Mouse (Mus musculus): ENCODE data around the gene Jpt2. TPM values are rescaled to one million over a fixed set of nuclear protein-coding genes. Genes with fewer than 3 reads are reported as not detected.

Gene Jpt2
- polyA plus RNA-seq, 2 experiments, result 24.3 to 31.6 TPM

GRCm38 (mm10) chr17:24934926-24935325 is 25.6 kb downstream of the Jpt2 start:
- DNase-seq (ENCODE audit: low read depth in 3 of 3, low spot score in 3 of 3) (no peak), ATAC-seq (ENCODE audit: insufficient read depth) (no peak)
- Histone ChIP-seq H3K36me3 (replicated peaks; ENCODE audit: control insufficient read depth, insufficient read depth, low read depth) (peaks cover 10% of the 10 kb centered on the region), H3K9ac (replicated peaks) (no peak overlapping the region), H3K27me3 (ENCODE audit: control insufficient read depth, insufficient read depth, low read length) (no peaks in the 10 kb centered on the region), H3K4me2 (ENCODE audit: low read depth) (peak overlapping the region; percentile 95), H3K4me3 (ENCODE audit: insufficient read depth in 1 of 2, low read depth in 2 of 2, low read length in 2 of 2) (peak overlapping the region; percentile 66 to 97), H3K9me3 (ENCODE audit: control insufficient read depth, low read length) (no peaks in the 10 kb centered on the region), H3K27ac (no peak overlapping the region), H3K4me1 (replicated peaks; ENCODE audit: control insufficient read depth in 2 of 2, insufficient read depth in 2 of 2, low read length in 1 of 2) (peaks cover 24 to 25% of the 10 kb centered on the region in 2 experiments)
- TF ChIP-seq CTCF (IDR thresholded peaks at IDR 0.05; ENCODE audit: low read depth) (no peak), EP300 (IDR thresholded peaks at IDR 0.05; ENCODE audit: low read depth) (no peak)
- 68% methylated on average over 4 of the region's 4 CpGs for WGBS (ENCODE audit: insufficient replicate concordance)

GRCm38 (mm10) chr17:24933163-24933562 is 27.3 kb downstream of the Jpt2 start:
- H3K4me2 ChIP-seq (ENCODE audit: low read depth), result peak overlapping the region; percentile 95; the same call in 1 of the 2 replicates
- no peak overlapping the region for H3K4me3 ChIP-seq (ENCODE audit: insufficient read depth in 1 of 2, low read depth in 2 of 2, low read length in 2 of 2)
- H3K27ac ChIP-seq, result no peak overlapping the region
- no peak overlapping the region for H3K9ac ChIP-seq (replicated peaks)
- H3K27me3 ChIP-seq (ENCODE audit: control insufficient read depth, insufficient read depth, low read length), result no peaks in the 10 kb centered on the region
- DNase-seq (ENCODE audit: low read depth in 3 of 3, low spot score in 3 of 3) (no peak), ATAC-seq (ENCODE audit: insufficient read depth) (no peak)
- no peaks in the 10 kb centered on the region for H3K9me3 ChIP-seq (ENCODE audit: control insufficient read depth, low read length)
- H3K36me3 ChIP-seq (replicated peaks; ENCODE audit: control insufficient read depth, insufficient read depth, low read depth), result peaks cover 10% of the 10 kb centered on the region
- no peak for TF ChIP-seq EP300 (IDR thresholded peaks at IDR 0.05; ENCODE audit: low read depth)
- TF ChIP-seq CTCF (IDR thresholded peaks at IDR 0.05; ENCODE audit: low read depth), result no peak
- 87% methylated on average over 4 of the region's 4 CpGs for WGBS (ENCODE audit: insufficient replicate concordance)
- peaks cover 24 to 25% of the 10 kb centered on the region in 2 experiments for H3K4me1 ChIP-seq (replicated peaks; ENCODE audit: control insufficient read depth in 2 of 2, insufficient read depth in 2 of 2, low read length in 1 of 2)

GRCm38 (mm10) chr17:24932431-24932830 is 28.1 kb downstream of the Jpt2 start:
- WGBS (ENCODE audit: insufficient replicate concordance), result 85% methylated on average over 4 of the region's 4 CpGs
- Histone ChIP-seq H3K9ac (replicated peaks) (no peak overlapping the region), H3K4me3 (ENCODE audit: insufficient read depth in 1 of 2, low read depth in 2 of 2, low read length in 2 of 2) (no peak overlapping the region), H3K36me3 (replicated peaks; ENCODE audit: control insufficient read depth, insufficient read depth, low read depth) (peaks cover 13% of the 10 kb centered on the region), H3K27me3 (ENCODE audit: control insufficient read depth, insufficient read depth, low read length) (no peaks in the 10 kb centered on the region), H3K27ac (no peak overlapping the region), H3K4me2 (ENCODE audit: low read depth) (no peak overlapping the region), H3K9me3 (ENCODE audit: control insufficient read depth, low read length) (no peaks in the 10 kb centered on the region), H3K4me1 (replicated peaks; ENCODE audit: control insufficient read depth in 2 of 2, insufficient read depth in 2 of 2, low read length in 1 of 2) (peaks cover 23 to 24% of the 10 kb centered on the region in 2 experiments)
- ATAC-seq (ENCODE audit: insufficient read depth) (no peak), DNase-seq (ENCODE audit: low read depth in 3 of 3, low spot score in 3 of 3) (no peak)
- TF ChIP-seq EP300 (IDR thresholded peaks at IDR 0.05; ENCODE audit: low read depth), result no peak
- no peak for TF ChIP-seq CTCF (IDR thresholded peaks at IDR 0.05; ENCODE audit: low read depth)

GRCm38 (mm10) chr17:24929506-24929905 is 31.0 kb downstream of the Jpt2 start:
- no peak overlapping the region for H3K4me2 ChIP-seq (ENCODE audit: low read depth)
- DNase-seq (ENCODE audit: low read depth in 3 of 3, low spot score in 3 of 3) (no peak), ATAC-seq (ENCODE audit: insufficient read depth) (no peak)
- no peaks in the 10 kb centered on the region for H3K27me3 ChIP-seq (ENCODE audit: control insufficient read depth, insufficient read depth, low read length)
- H3K9ac ChIP-seq (replicated peaks), result no peak overlapping the region
- no peak overlapping the region for H3K27ac ChIP-seq
- TF ChIP-seq CTCF (IDR thresholded peaks at IDR 0.05; ENCODE audit: low read depth) (no peak), EP300 (IDR thresholded peaks at IDR 0.05; ENCODE audit: low read depth) (no peak)
- H3K4me1 ChIP-seq (replicated peaks; ENCODE audit: control insufficient read depth in 2 of 2, insufficient read depth in 2 of 2, low read length in 1 of 2), result peaks cover 6 to 11% of the 10 kb centered on the region in 2 experiments
- no peaks in the 10 kb centered on the region for H3K9me3 ChIP-seq (ENCODE audit: control insufficient read depth, low read length)
- H3K36me3 ChIP-seq (replicated peaks; ENCODE audit: control insufficient read depth, insufficient read depth, low read depth), result peaks cover 40% of the 10 kb centered on the region
- WGBS (ENCODE audit: insufficient replicate concordance), result 93% methylated on average over 1 of the region's 1 CpGs
- no peak overlapping the region for H3K4me3 ChIP-seq (ENCODE audit: insufficient read depth in 1 of 2, low read depth in 2 of 2, low read length in 2 of 2)

GRCm38 (mm10) chr17:24923246-24923645 is 37.2 kb downstream of the Jpt2 start:
- DNase-seq (ENCODE audit: low read depth in 3 of 3, low spot score in 3 of 3) (no peak), ATAC-seq (ENCODE audit: insufficient read depth) (no peak)
- no peaks in the 10 kb centered on the region for H3K9me3 ChIP-seq (ENCODE audit: control insufficient read depth, low read length)
- no peaks in the 10 kb centered on the region for H3K4me1 ChIP-seq (replicated peaks; ENCODE audit: control insufficient read depth in 2 of 2, insufficient read depth in 2 of 2, low read length in 1 of 2)
- no peak overlapping the region for H3K4me3 ChIP-seq (ENCODE audit: insufficient read depth in 1 of 2, low read depth in 2 of 2, low read length in 2 of 2)
- no peak overlapping the region for H3K27ac ChIP-seq
- no peaks in the 10 kb centered on the region for H3K27me3 ChIP-seq (ENCODE audit: control insufficient read depth, insufficient read depth, low read length)
- no peak for TF ChIP-seq EP300 (IDR thresholded peaks at IDR 0.05; ENCODE audit: low read depth)
- no peak for TF ChIP-seq CTCF (IDR thresholded peaks at IDR 0.05; ENCODE audit: low read depth)
- H3K36me3 ChIP-seq (replicated peaks; ENCODE audit: control insufficient read depth, insufficient read depth, low read depth), result peaks cover 67% of the 10 kb centered on the region
- no peak overlapping the region for H3K9ac ChIP-seq (replicated peaks)
- 97% methylated on average over 1 of the region's 1 CpGs for WGBS (ENCODE audit: insufficient replicate concordance)
- no peak overlapping the region for H3K4me2 ChIP-seq (ENCODE audit: low read depth)

Measured in liver, embryonic 14.5 days (tissue).